Mouse (Mus musculus): ENCODE results near the gene AL732309.1. TPM values are rescaled to one million over a fixed set of nuclear protein-coding genes. Genes with fewer than 3 reads are reported as not detected.

AL732309.1 gene
- total RNA-seq (2021): 1 to 10 TPM; 3.1 to 3.2 TPM
- 21.7 and 22.6 TPM in 2 replicates for polyA plus RNA-seq (2012; rRNA removed)
- long read RNA-seq, transcript AL732309.1-201 (1 exons, 2,045 nt): major isoform, 5 of 5 reads
- long read RNA-seq, partial matches to known transcripts: 0 of 5 reads
- long read RNA-seq, other reads (novel, unspliced or antisense): 0 of 5 reads

GRCm38 (mm10) chr2:25246183-25247072, at the start of gene AL732309.1:
Gene AL732309.1 (minus strand): TSS chr2:25246863.
- no peak for DNase-seq

- DNase-seq: no peak
Observed at GRCm38 (mm10) chr2:25293706-25294105, 47.0 kb upstream of the AL732309.1 start.

GRCm38 (mm10) chr2:25292856-25293255, 46.2 kb upstream of the AL732309.1 start:
- peak; percentile 68 for DNase-seq

- no peak for DNase-seq
Observed at GRCm38 (mm10) chr2:25292054-25292544, 45.4 kb upstream of the AL732309.1 start.

- no peak for DNase-seq
Observed at GRCm38 (mm10) chr2:25291184-25292053, 44.8 kb upstream of the AL732309.1 start.

- DNase-seq: no peak
Observed at GRCm38 (mm10) chr2:25290816-25291130, 44.1 kb upstream of the AL732309.1 start.

GRCm38 (mm10) chr2:25290101-25290815, 43.6 kb upstream of the AL732309.1 start:
- DNase-seq: peak; percentile 61

GRCm38 (mm10) chr2:25289651-25290050, 43.0 kb upstream of the AL732309.1 start, which contains the start of gene Lrrc26:
Gene Lrrc26 (plus strand): TSS chr2:25289915.
- no peak for DNase-seq

GRCm38 (mm10) chr2:25288734-25289345, 42.2 kb upstream of the AL732309.1 start:
- DNase-seq: no peak

- no peak for DNase-seq
Observed at GRCm38 (mm10) chr2:25287927-25288649, 41.4 kb upstream of the AL732309.1 start, which contains the start of gene Tmem210. Gene Tmem210 (plus strand): TSS chr2:25288145.

GRCm38 (mm10) chr2:25286837-25287636, 40.4 kb upstream of the AL732309.1 start:
- no peak for DNase-seq

GRCm38 (mm10) chr2:25286314-25286713, 39.7 kb upstream of the AL732309.1 start:
- DNase-seq: no peak

GRCm38 (mm10) chr2:25285551-25285950, 38.9 kb upstream of the AL732309.1 start:
- DNase-seq: no peak

GRCm38 (mm10) chr2:25278928-25279882, 32.5 kb upstream of the AL732309.1 start:
- DNase-seq: peak; percentile 75

- no peak for DNase-seq
Observed at GRCm38 (mm10) chr2:25273010-25273409, 26.3 kb upstream of the AL732309.1 start.

- no peak for DNase-seq
Observed at GRCm38 (mm10) chr2:25272515-25272914, 25.9 kb upstream of the AL732309.1 start.

- DNase-seq: peak; percentile 98
Observed at GRCm38 (mm10) chr2:25271827-25272511, 25.3 kb upstream of the AL732309.1 start, which contains the start of the genes Ssna1 and Anapc2. Gene Ssna1 (minus strand): TSS chr2:25272438. Gene Anapc2 (plus strand): TSS chr2:25272478.
